Mouse (Mus musculus): ENCODE results near the gene Naa30. TPM values are rescaled to one million over a fixed set of nuclear protein-coding genes. Genes with fewer than 3 reads are reported as not detected.

Gene Naa30
- polyA plus RNA-seq, 1 experiment from 2014 or later, result 12.8 TPM

- 72% methylated on average over 16 of the region's 16 CpGs for WGBS
- no peak for DNase-seq (ENCODE audit: low spot score)
- H3K36me3 ChIP-seq (ENCODE audit: control insufficient read depth, insufficient read depth, low read length), result no peaks in the 10 kb centered on the region
- no peaks in the 10 kb centered on the region for H3K27me3 ChIP-seq (replicated peaks; ENCODE audit: control insufficient read depth, insufficient read depth, low read length)
- H3K4me2 ChIP-seq, result no peak overlapping the region
- H3K4me1 ChIP-seq (replicated peaks; ENCODE audit: control insufficient read depth, insufficient read depth, low read length), result no peaks in the 10 kb centered on the region
- H3K4me3 ChIP-seq (ENCODE audit: low read depth, low read length), result no peak overlapping the region
- H3K9ac ChIP-seq (ENCODE audit: low read depth, low read length), result no peak overlapping the region
- ATAC-seq (replicated peaks; ENCODE audit: low FRiP score), result no peak
- no peaks in the 10 kb centered on the region for H3K9me3 ChIP-seq (ENCODE audit: control insufficient read depth, low read length)
- no peak overlapping the region for H3K27ac ChIP-seq (ENCODE audit: low read depth, low read length)
These were observed 13.7 kb upstream of the Naa30 start for GRCm38 (mm10) chr14:49158143-49158925.

- WGBS, result 19% methylated on average over 8 of the region's 8 CpGs
- Histone ChIP-seq H3K4me1 (replicated peaks; ENCODE audit: control insufficient read depth, insufficient read depth, low read length) (peaks cover 14% of the 10 kb centered on the region), H3K36me3 (ENCODE audit: control insufficient read depth, insufficient read depth, low read length) (no peaks in the 10 kb centered on the region), H3K4me3 (ENCODE audit: low read depth, low read length) (peak overlapping the region; percentile 91), H3K9me3 (ENCODE audit: control insufficient read depth, low read length) (no peaks in the 10 kb centered on the region), H3K4me2 (peak overlapping the region; percentile 67), H3K9ac (ENCODE audit: low read depth, low read length) (peak overlapping the region; percentile 55), H3K27ac (ENCODE audit: low read depth, low read length) (0 out of 2 replicates have a peak overlapping the region, but pooled peaks have one; percentile 14), H3K27me3 (replicated peaks; ENCODE audit: control insufficient read depth, insufficient read depth, low read length) (no peaks in the 10 kb centered on the region)
- DNase-seq (ENCODE audit: low spot score) (no peak), ATAC-seq (replicated peaks; ENCODE audit: low FRiP score) (peak; percentile 28; the same call in 1 of the 2 replicates)
These were observed 740 bp upstream of the Naa30 start for GRCm38 (mm10) chr14:49171286-49171685.

- Histone ChIP-seq H3K4me1 (replicated peaks; ENCODE audit: control insufficient read depth, insufficient read depth, low read length) (peaks cover 14% of the 10 kb centered on the region), H3K27ac (ENCODE audit: low read depth, low read length) (peak overlapping the region; percentile 14; the same call in 1 of the 2 replicates), H3K9ac (ENCODE audit: low read depth, low read length) (peak overlapping the region; percentile 91), H3K36me3 (ENCODE audit: control insufficient read depth, insufficient read depth, low read length) (no peaks in the 10 kb centered on the region), H3K4me2 (peak overlapping the region; percentile 83), H3K9me3 (ENCODE audit: control insufficient read depth, low read length) (no peaks in the 10 kb centered on the region), H3K4me3 (ENCODE audit: low read depth, low read length) (peak overlapping the region; percentile 91), H3K27me3 (replicated peaks; ENCODE audit: control insufficient read depth, insufficient read depth, low read length) (no peaks in the 10 kb centered on the region)
- DNase-seq (ENCODE audit: low spot score) (peak; percentile 78), ATAC-seq (replicated peaks; ENCODE audit: low FRiP score) (peak; percentile 70)
- under 1% methylated on average over 42 of the region's 46 CpGs for WGBS
These were observed 559 bp downstream of the Naa30 start for GRCm38 (mm10) chr14:49172582-49172988.

DNA sequence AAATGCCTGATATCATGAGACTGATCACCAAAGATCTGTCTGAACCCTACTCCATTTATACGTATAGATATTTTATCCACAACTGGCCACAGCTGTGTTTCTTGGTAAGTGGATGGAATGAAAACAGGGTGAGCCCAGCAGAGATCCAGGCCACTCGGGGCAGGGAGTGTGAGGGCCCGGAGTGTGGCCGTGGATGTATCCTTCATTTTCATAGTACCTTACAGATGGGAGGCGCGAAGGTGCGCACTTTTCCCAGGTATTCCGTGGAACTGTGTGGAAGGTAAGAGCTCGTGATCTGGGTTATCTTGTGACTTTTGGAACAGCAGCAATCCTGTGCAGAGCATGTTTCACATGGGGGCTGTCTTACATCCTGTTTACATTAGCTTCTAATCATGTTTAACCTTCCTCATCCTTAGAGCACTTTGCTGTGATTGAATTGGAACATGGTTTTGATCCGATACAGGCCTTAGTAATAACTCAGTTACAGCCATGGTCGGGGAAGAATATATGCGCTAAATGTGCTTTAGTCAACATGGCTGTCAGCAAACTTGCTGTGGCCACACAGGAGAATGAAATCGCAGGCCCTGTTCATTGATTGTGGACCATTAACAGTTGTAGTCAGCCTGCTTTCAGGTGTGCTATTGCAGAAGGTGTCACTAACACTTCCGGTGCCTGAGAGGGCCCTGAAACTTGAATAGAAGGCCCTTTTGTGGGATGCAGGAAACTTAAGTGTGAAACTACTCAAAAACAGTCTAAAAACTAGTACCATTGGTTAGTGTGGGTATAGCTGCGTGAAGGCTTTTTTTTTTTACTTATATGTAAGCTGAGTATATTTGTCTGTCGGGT is 1.5 kb downstream of the Naa30 start:
- Histone ChIP-seq H3K4me3 (ENCODE audit: low read depth, low read length) (peak overlapping the region; percentile 91), H3K27ac (ENCODE audit: low read depth, low read length) (no peak overlapping the region), H3K36me3 (ENCODE audit: control insufficient read depth, insufficient read depth, low read length) (no peaks in the 10 kb centered on the region), H3K9me3 (ENCODE audit: control insufficient read depth, low read length) (no peaks in the 10 kb centered on the region), H3K27me3 (replicated peaks; ENCODE audit: control insufficient read depth, insufficient read depth, low read length) (no peaks in the 10 kb centered on the region), H3K9ac (ENCODE audit: low read depth, low read length) (peak overlapping the region; percentile 91), H3K4me1 (replicated peaks; ENCODE audit: control insufficient read depth, insufficient read depth, low read length) (peaks cover 14% of the 10 kb centered on the region), H3K4me2 (peak overlapping the region; percentile 83)
- DNase-seq (ENCODE audit: low spot score) (no peak), ATAC-seq (replicated peaks; ENCODE audit: low FRiP score) (no peak)
- 53% methylated on average over 16 of the region's 16 CpGs for WGBS

DNA sequence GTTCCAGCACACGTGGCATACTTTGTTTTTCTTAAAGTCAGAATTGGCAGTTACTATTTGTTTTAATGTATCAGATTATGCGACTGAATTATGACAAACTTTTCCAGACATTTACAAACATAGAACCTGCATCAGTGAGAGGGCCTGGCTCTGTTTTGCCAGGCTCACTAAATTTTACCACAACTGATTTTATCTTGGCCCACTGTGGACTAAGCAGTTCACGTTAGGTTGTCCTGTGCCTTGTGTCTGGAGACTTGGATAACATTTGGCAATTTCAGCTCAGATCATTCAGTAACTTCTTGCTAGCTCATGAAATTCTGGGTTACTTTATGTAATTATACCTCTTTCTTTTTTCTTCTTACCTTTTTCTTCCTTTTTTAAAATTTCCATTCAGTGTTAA is 7.7 kb downstream of the Naa30 start:
- no peaks in the 10 kb centered on the region for H3K27me3 ChIP-seq (replicated peaks; ENCODE audit: control insufficient read depth, insufficient read depth, low read length)
- no peak overlapping the region for H3K9ac ChIP-seq (ENCODE audit: low read depth, low read length)
- H3K4me1 ChIP-seq (replicated peaks; ENCODE audit: control insufficient read depth, insufficient read depth, low read length), result peaks cover under 1% of the 10 kb centered on the region
- 82% methylated on average over 3 of the region's 3 CpGs for WGBS
- no peak for ATAC-seq (replicated peaks; ENCODE audit: low FRiP score)
- no peak overlapping the region for H3K4me2 ChIP-seq
- H3K36me3 ChIP-seq (ENCODE audit: control insufficient read depth, insufficient read depth, low read length), result peaks cover 9% of the 10 kb centered on the region; the same call in 1 of the 2 replicates
- H3K9me3 ChIP-seq (ENCODE audit: control insufficient read depth, low read length), result no peaks in the 10 kb centered on the region
- no peak for DNase-seq (ENCODE audit: low spot score)
- H3K4me3 ChIP-seq (ENCODE audit: low read depth, low read length), result no peak overlapping the region
- H3K27ac ChIP-seq (ENCODE audit: low read depth, low read length), result no peak overlapping the region

GRCm38 (mm10) chr14:49186270-49186669 is 14.2 kb downstream of the Naa30 start:
- H3K27me3 ChIP-seq (replicated peaks; ENCODE audit: control insufficient read depth, insufficient read depth, low read length), result no peaks in the 10 kb centered on the region

DNA sequence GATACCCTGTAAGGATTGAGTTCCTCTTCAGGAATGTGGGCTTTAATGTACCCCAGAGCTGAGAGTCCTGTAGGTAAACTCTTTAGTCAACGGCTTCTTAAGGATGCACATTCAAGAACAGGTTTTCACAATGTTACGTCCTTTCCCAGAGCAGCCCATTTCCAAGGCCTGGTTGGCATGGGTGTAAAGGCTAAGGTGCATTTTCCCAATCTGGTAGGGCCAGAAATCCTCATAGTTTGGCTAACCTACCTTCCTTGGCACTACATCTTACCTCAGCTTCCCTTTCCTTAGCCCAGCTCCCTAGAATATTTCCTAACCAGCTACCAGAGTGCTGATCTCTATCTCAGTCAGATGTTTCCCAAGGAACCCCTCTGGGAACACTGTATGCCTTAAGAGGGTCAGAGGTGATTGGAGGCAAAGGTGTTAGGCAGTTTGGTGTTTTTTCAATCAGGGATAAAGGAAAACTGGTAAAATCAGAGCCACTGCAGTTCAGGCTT is 25.1 kb downstream of the Naa30 start:
- WGBS, result 86% methylated on average over 2 of the region's 2 CpGs
- H3K36me3 ChIP-seq (ENCODE audit: control insufficient read depth, insufficient read depth, low read length), result no peaks in the 10 kb centered on the region
- H3K4me3 ChIP-seq (ENCODE audit: low read depth, low read length), result no peak overlapping the region
- no peaks in the 10 kb centered on the region for H3K4me1 ChIP-seq (replicated peaks; ENCODE audit: control insufficient read depth, insufficient read depth, low read length)
- no peak overlapping the region for H3K4me2 ChIP-seq
- H3K9ac ChIP-seq (ENCODE audit: low read depth, low read length), result no peak overlapping the region
- no peak overlapping the region for H3K27ac ChIP-seq (ENCODE audit: low read depth, low read length)
- DNase-seq (ENCODE audit: low spot score) (no peak), ATAC-seq (replicated peaks; ENCODE audit: low FRiP score) (no peak)
- no peaks in the 10 kb centered on the region for H3K27me3 ChIP-seq (replicated peaks; ENCODE audit: control insufficient read depth, insufficient read depth, low read length)
- H3K9me3 ChIP-seq (ENCODE audit: control insufficient read depth, low read length), result no peaks in the 10 kb centered on the region

More at GRCm38 (mm10) chr14:49186270-49186669, 14.2 kb downstream of the Naa30 start:
- DNase-seq (ENCODE audit: low spot score) (no peak), ATAC-seq (replicated peaks; ENCODE audit: low FRiP score) (no peak)
- Histone ChIP-seq H3K4me1 (replicated peaks; ENCODE audit: control insufficient read depth, insufficient read depth, low read length) (no peaks in the 10 kb centered on the region; the same call in 1 of the 2 replicates), H3K9me3 (ENCODE audit: control insufficient read depth, low read length) (no peaks in the 10 kb centered on the region), H3K27ac (ENCODE audit: low read depth, low read length) (no peak overlapping the region), H3K4me3 (ENCODE audit: low read depth, low read length) (no peak overlapping the region), H3K9ac (ENCODE audit: low read depth, low read length) (no peak overlapping the region), H3K4me2 (no peak overlapping the region), H3K36me3 (ENCODE audit: control insufficient read depth, insufficient read depth, low read length) (peaks cover 15% of the 10 kb centered on the region; the same call in 1 of the 2 replicates)
- 90% methylated on average over 2 of the region's 2 CpGs for WGBS

- H3K4me1 ChIP-seq (replicated peaks; ENCODE audit: control insufficient read depth, insufficient read depth, low read length), result no peaks in the 10 kb centered on the region
- H3K27me3 ChIP-seq (replicated peaks; ENCODE audit: control insufficient read depth, insufficient read depth, low read length), result no peaks in the 10 kb centered on the region
- H3K4me2 ChIP-seq, result no peak overlapping the region
- no peak overlapping the region for H3K4me3 ChIP-seq (ENCODE audit: low read depth, low read length)
- no peaks in the 10 kb centered on the region for H3K9me3 ChIP-seq (ENCODE audit: control insufficient read depth, low read length)
- DNase-seq (ENCODE audit: low spot score) (no peak), ATAC-seq (replicated peaks; ENCODE audit: low FRiP score) (no peak)
- no peaks in the 10 kb centered on the region for H3K36me3 ChIP-seq (ENCODE audit: control insufficient read depth, insufficient read depth, low read length)
- WGBS, result 64% methylated on average over 9 of the region's 9 CpGs
- no peak overlapping the region for H3K9ac ChIP-seq (ENCODE audit: low read depth, low read length)
- no peak overlapping the region for H3K27ac ChIP-seq (ENCODE audit: low read depth, low read length)
These were observed 29.2 kb downstream of the Naa30 start for GRCm38 (mm10) chr14:49201073-49201778.

All from liver, embryonic 11.5 days (tissue).